Mouse (Mus musculus) left cerebral cortex, adult 11 months (tissue): ENCODE measurements around the gene Rwdd4a.

Experiments
- DNase-seq: peaks from one replicate; pipeline ENCODE4 v3.0.0; 2022; ENCODE audit warnings: low spot score

Rwdd4a gene

DNA sequence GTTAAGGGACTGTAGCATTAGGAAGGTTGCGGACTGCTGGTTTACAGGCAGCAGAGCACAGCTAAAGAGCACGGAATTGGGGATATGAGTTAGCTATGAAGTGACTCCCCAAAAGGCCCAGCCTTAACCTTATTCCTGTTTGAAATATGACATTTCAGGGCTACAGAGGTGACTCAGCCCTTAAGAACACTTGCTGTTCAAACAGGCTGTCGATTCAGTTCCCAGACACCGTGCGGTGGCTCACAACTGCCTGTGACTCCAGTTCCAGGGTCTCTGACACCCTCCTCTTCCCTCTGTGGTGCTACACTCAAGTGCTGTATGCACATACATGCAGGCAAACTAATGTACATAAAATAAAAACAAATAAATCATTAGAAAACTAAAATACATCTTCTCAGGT is 55.2 kb downstream of the Rwdd4a start:
- no peak for DNase-seq

GRCm38 (mm10) chr8:47590400-47590799 is 56.9 kb downstream of the Rwdd4a start:
- DNase-seq = no peak

DNA sequence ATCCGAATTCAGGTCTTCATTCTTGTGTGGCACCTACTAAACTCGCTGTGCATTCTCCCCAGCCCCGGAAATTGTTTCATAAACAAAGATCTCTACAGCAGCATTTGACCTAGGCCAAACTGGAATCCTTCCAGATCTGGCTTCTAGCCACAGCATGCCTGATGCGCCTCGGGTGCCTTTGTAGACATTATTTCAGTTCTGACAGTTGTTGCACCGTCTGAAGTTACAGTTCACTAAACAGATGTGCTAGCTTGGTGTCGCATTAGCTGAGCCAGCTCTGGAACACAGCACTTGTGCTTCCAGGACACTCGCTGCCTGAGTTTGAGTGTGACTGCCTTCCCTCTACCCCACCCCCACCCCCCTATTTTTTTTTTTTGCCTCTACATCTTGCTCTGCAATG is 67.2 kb downstream of the Rwdd4a start:
- no peak for DNase-seq
